Mouse (Mus musculus): ENCODE data around the gene Acot5. TPM values are rescaled to one million over a fixed set of nuclear protein-coding genes. Genes with fewer than 3 reads are reported as not detected.
"Not testable (repeated sequence)": the region's sequence is repeated elsewhere in the genome, so short reads cannot be mapped to it uniquely, and the experiment has no call there.

The Acot5 gene
- total RNA-seq, 2 experiments from 2014 or later = 7.1 to 8.1 TPM

GRCm38 (mm10) chr12:84068296-84068695 lies 829 bp upstream of the Acot5 start:
- no peak overlapping the region for H3K27ac ChIP-seq
- no peak for TF ChIP-seq CTCF (conservative IDR thresholded peaks at IDR 0.05)
- no peak for DNase-seq (ENCODE audit: low spot score in 2 of 2)
- H3K4me3 ChIP-seq = no peak overlapping the region

- DNase-seq (ENCODE audit: low spot score in 2 of 2) = peak in 1 of 2 experiments; percentile 43
- peak overlapping the region; percentile 82 for H3K27ac ChIP-seq
- peak overlapping the region; percentile 53 for H3K4me3 ChIP-seq
These were observed 457 bp downstream of the Acot5 start for GRCm38 (mm10) chr12:84069582-84069981.

GRCm38 (mm10) chr12:84071696-84072095 lies 2.6 kb downstream of the Acot5 start:
- no peak for TF ChIP-seq CTCF (conservative IDR thresholded peaks at IDR 0.05)

GRCm38 (mm10) chr12:84077371-84077990 lies 8.4 kb downstream of the Acot5 start:
- DNase-seq (ENCODE audit: low spot score in 2 of 2) = no peak
- no peak overlapping the region for H3K4me3 ChIP-seq
- no peak for TF ChIP-seq CTCF (conservative IDR thresholded peaks at IDR 0.05)
- no peak overlapping the region for H3K27ac ChIP-seq

More at GRCm38 (mm10) chr12:84071696-84072095, 2.6 kb downstream of the Acot5 start:
- DNase-seq (ENCODE audit: low spot score in 2 of 2) = peak; percentile 53 to 71
- peak overlapping the region; percentile 69 for H3K27ac ChIP-seq
- no peak overlapping the region; the same call in 1 of the 2 replicates for H3K4me3 ChIP-seq

- no peak for TF ChIP-seq CTCF (conservative IDR thresholded peaks at IDR 0.05)
- Histone ChIP-seq H3K27ac (no peak overlapping the region), H3K4me3 (no peak overlapping the region)
- no peak for DNase-seq (ENCODE audit: low spot score in 2 of 2)
These were observed 14.7 kb downstream of the Acot5 start for GRCm38 (mm10) chr12:84083842-84084241.

GRCm38 (mm10) chr12:84084581-84084980 lies 15.5 kb downstream of the Acot5 start:
- no peak for DNase-seq (ENCODE audit: low spot score in 2 of 2)
- H3K27ac ChIP-seq = no peak overlapping the region
- no peak overlapping the region for H3K4me3 ChIP-seq
- TF ChIP-seq CTCF (conservative IDR thresholded peaks at IDR 0.05) = no peak

- not testable (repeated sequence) for H3K4me3 ChIP-seq; H3K27ac ChIP-seq; DNase-seq (ENCODE audit: low spot score in 2 of 2)
These were observed 25.5 kb downstream of the Acot5 start for GRCm38 (mm10) chr12:84094666-84095065.

- DNase-seq (ENCODE audit: low spot score in 2 of 2) = no peak
- TF ChIP-seq CTCF (conservative IDR thresholded peaks at IDR 0.05) = no peak
- H3K27ac ChIP-seq = no peak overlapping the region
- H3K4me3 ChIP-seq = no peak overlapping the region
These were observed 30.5 kb downstream of the Acot5 start for GRCm38 (mm10) chr12:84099605-84100004.

GRCm38 (mm10) chr12:84100071-84100470 lies 30.9 kb downstream of the Acot5 start:
- Histone ChIP-seq H3K4me3 (peak overlapping the region; percentile 68; the same call in 1 of the 2 replicates), H3K27ac (no peak overlapping the region)
- 0 out of 2 replicates have a peak, but pooled peaks have one; percentile 13 for TF ChIP-seq CTCF (conservative IDR thresholded peaks at IDR 0.05)
- no peak for DNase-seq (ENCODE audit: low spot score in 2 of 2)

- DNase-seq (ENCODE audit: low spot score in 2 of 2) = peak; percentile 16 to 41
- peak within 1 kb of the TSS; percentile 68 for H3K4me3 ChIP-seq
- H3K27ac ChIP-seq = peak within 1 kb of the TSS; percentile 92
- peak; percentile 31 for TF ChIP-seq CTCF (conservative IDR thresholded peaks at IDR 0.05)
These were observed 31.7 kb downstream of the Acot5 start, which contains the start of gene Acot6 for GRCm38 (mm10) chr12:84100604-84101492. Acot6 (plus strand) TSS chr12:84100654.

- DNase-seq (ENCODE audit: low spot score in 2 of 2) = no peak
- H3K4me3 ChIP-seq = peak overlapping the region; percentile 68
- no peak for TF ChIP-seq CTCF (conservative IDR thresholded peaks at IDR 0.05)
- H3K27ac ChIP-seq = peak overlapping the region; percentile 92
These were observed 32.3 kb downstream of the Acot5 start for GRCm38 (mm10) chr12:84101493-84101845.

- no peak for DNase-seq (ENCODE audit: low spot score in 2 of 2)
- Histone ChIP-seq H3K4me3 (no peak overlapping the region), H3K27ac (no peak overlapping the region)
- TF ChIP-seq CTCF (conservative IDR thresholded peaks at IDR 0.05) = no peak
These were observed 37.9 kb downstream of the Acot5 start for GRCm38 (mm10) chr12:84107012-84107411.

- no peak overlapping the region for H3K4me3 ChIP-seq
- no peak for DNase-seq (ENCODE audit: low spot score in 2 of 2)
- TF ChIP-seq CTCF (conservative IDR thresholded peaks at IDR 0.05) = no peak
- H3K27ac ChIP-seq = no peak overlapping the region
These were observed 38.6 kb downstream of the Acot5 start for GRCm38 (mm10) chr12:84107692-84108091.
